Mouse (Mus musculus) embryonic facial prominence, embryonic 11.5 days (tissue): ENCODE data around the gene Isyna1. TPM values are rescaled to one million over a fixed set of nuclear protein-coding genes. Genes with fewer than 3 reads are reported as not detected.

ENCODE experiments used
- ATAC-seq: fragments of 200-750 bp; cut with Nextera tagmentation; replicated peaks from 2 replicates; pipeline ENCODE4 v1.8.0; 2017; ENCODE audit warnings: low read depth; ENCODE audit not compliant: insufficient number of reproducible peaks, low FRiP score, low TSS enrichment
- DNase-seq: peaks from one replicate; pipeline ENCODE4 v3.0.0-alpha.2; 2015; ENCODE audit warnings: low spot score
- H3K27ac ChIP-seq: fragments of 300-500 bp; sonication (generic); replicated peaks from 2 replicates; pipeline ENCODE4 v1.5.1; 2014; ENCODE audit warnings: mild to moderate bottlenecking, low read depth, low read length, control low read depth
- H3K27me3 ChIP-seq: fragments of 300-500 bp; sonication (generic); 2 replicates; pipeline ENCODE4 v1.6.1; 2014; ENCODE audit warnings: mild to moderate bottlenecking, low read length, moderate library complexity, mixed read lengths; ENCODE audit not compliant: control insufficient read depth, insufficient read depth
- H3K36me3 ChIP-seq: fragments of 300-500 bp; sonication (generic); replicated peaks from 2 replicates; pipeline ENCODE4 v1.6.1; 2014; ENCODE audit warnings: low read depth, mild to moderate bottlenecking, low read length, moderate library complexity, mixed read lengths; ENCODE audit not compliant: control insufficient read depth, insufficient read depth
- H3K4me1 ChIP-seq: fragments of 300-500 bp; sonication (generic); 2 replicates; pipeline ENCODE4 v1.6.1; 2014; ENCODE audit warnings: low read length, mixed read lengths; ENCODE audit not compliant: control insufficient read depth, insufficient read depth
- H3K4me2 ChIP-seq: fragments of 300-500 bp; sonication (generic); 2 replicates; pipeline ENCODE4 v1.6.1; 2014; ENCODE audit warnings: low read depth, mild to moderate bottlenecking, control low read depth, low read length, moderate library complexity
- H3K4me3 ChIP-seq: fragments of 300-500 bp; sonication (generic); 2 replicates; pipeline ENCODE4 v1.5.1; 2014; ENCODE audit warnings: low read depth, low read length, control low read depth
- H3K9ac ChIP-seq: fragments of 300-500 bp; sonication (generic); replicated peaks from 2 replicates; pipeline ENCODE4 v1.6.1; 2014; ENCODE audit warnings: mild to moderate bottlenecking, control low read depth, low read length
- H3K9me3 ChIP-seq: fragments of 300-500 bp; sonication (generic); replicated peaks from 2 replicates; pipeline ENCODE4 v1.6.1; 2016; ENCODE audit warnings: mild to moderate bottlenecking, low read length, inconsistent platforms, mixed read lengths; ENCODE audit not compliant: control insufficient read depth
- WGBS: fragments of 180-500 bp; shearing (Covaris S2); extraction: QIAGEN DNeasy Blood & Tissue Kit; methylation state at CpG from one replicate; pipeline ENCODE4 v1.1.7; 2014; 5-methylcytosine and 5-hydroxymethylcytosine counted together
- polyA plus RNA-seq: library from polyadenylated mRNA; unstranded; fragments of >200 nt; fragmentation: Nextera tagmentation; extraction: Ambion mirVana; gene quantifications from 2 replicates; pipeline ENCODE4 v1.2.1, GENCODE M21; 2014

The Isyna1 gene
- 79.0 and 87.9 TPM in 2 replicates for polyA plus RNA-seq

- no peaks in the 10 kb centered on the region for H3K27me3 ChIP-seq
- DNase-seq (peak; percentile 99), ATAC-seq (peak; percentile 83)
- peak within 1 kb of the TSS; percentile 65 for H3K4me3 ChIP-seq
- peaks cover 3% of the 10 kb centered on the region for H3K36me3 ChIP-seq
- H3K9me3 ChIP-seq, result no peaks in the 10 kb centered on the region
- under 1% methylated on average over 40 of the region's 40 CpGs for WGBS
- H3K4me2 ChIP-seq, result peak within 1 kb of the TSS; percentile 99
- peak within 1 kb of the TSS; percentile 54; the same call in 1 of the 2 replicates for H3K27ac ChIP-seq
- H3K9ac ChIP-seq, result peak within 1 kb of the TSS; percentile 70
- peaks cover 12% of the 10 kb centered on the region for H3K4me1 ChIP-seq
Observed at GRCm38 (mm10) chr8:70593961-70594609, at the start of gene Isyna1. Isyna1 (plus strand) TSS chr8:70594373.

DNA sequence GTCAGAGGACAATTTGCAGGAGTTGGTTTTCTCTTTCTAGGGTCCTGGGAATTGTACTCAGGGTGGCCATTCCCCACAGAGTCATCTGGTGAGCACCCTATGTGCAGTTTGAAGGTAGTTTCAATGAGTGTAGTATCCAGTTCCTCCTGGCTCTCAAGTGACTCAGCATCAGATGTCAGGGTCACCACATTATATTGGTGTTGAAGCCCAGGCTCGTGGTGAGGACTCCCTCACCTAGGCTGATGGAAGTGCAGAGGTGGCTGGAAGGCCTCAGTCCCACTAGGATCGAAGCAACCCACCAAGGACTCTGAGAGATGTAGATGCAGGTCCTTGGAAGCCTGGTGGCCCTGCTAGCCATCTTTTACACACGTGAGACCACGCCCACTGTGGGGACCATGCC is 47.8 kb upstream of the Isyna1 start:
- Histone ChIP-seq H3K4me3 (no peak overlapping the region), H3K4me2 (no peak overlapping the region), H3K27me3 (no peaks in the 10 kb centered on the region), H3K27ac (no peak overlapping the region), H3K9me3 (no peaks in the 10 kb centered on the region), H3K9ac (no peak overlapping the region), H3K4me1 (no peaks in the 10 kb centered on the region), H3K36me3 (no peaks in the 10 kb centered on the region)
- 90% methylated on average over 4 of the region's 4 CpGs for WGBS
- DNase-seq (no peak), ATAC-seq (no peak)

GRCm38 (mm10) chr8:70547762-70548161 is 46.4 kb upstream of the Isyna1 start:
- Histone ChIP-seq H3K4me3 (no peak overlapping the region), H3K4me2 (no peak overlapping the region), H3K27ac (no peak overlapping the region), H3K36me3 (no peaks in the 10 kb centered on the region), H3K4me1 (no peaks in the 10 kb centered on the region), H3K27me3 (no peaks in the 10 kb centered on the region), H3K9me3 (no peaks in the 10 kb centered on the region), H3K9ac (no peak overlapping the region; the same call in 1 of the 2 replicates)
- no peak for ATAC-seq
- 90% methylated on average over 6 of the region's 6 CpGs for WGBS
- DNase-seq, result no peak

- ATAC-seq, result no peak
- Histone ChIP-seq H3K27ac (no peak overlapping the region), H3K36me3 (no peaks in the 10 kb centered on the region), H3K9me3 (no peaks in the 10 kb centered on the region), H3K4me1 (no peaks in the 10 kb centered on the region), H3K4me3 (no peak overlapping the region), H3K4me2 (no peak overlapping the region), H3K9ac (no peak overlapping the region), H3K27me3 (no peaks in the 10 kb centered on the region)
- WGBS, result 94% methylated on average over 10 of the region's 10 CpGs
- no peak for DNase-seq
Observed at GRCm38 (mm10) chr8:70549412-70550184, 44.6 kb upstream of the Isyna1 start.

DNA sequence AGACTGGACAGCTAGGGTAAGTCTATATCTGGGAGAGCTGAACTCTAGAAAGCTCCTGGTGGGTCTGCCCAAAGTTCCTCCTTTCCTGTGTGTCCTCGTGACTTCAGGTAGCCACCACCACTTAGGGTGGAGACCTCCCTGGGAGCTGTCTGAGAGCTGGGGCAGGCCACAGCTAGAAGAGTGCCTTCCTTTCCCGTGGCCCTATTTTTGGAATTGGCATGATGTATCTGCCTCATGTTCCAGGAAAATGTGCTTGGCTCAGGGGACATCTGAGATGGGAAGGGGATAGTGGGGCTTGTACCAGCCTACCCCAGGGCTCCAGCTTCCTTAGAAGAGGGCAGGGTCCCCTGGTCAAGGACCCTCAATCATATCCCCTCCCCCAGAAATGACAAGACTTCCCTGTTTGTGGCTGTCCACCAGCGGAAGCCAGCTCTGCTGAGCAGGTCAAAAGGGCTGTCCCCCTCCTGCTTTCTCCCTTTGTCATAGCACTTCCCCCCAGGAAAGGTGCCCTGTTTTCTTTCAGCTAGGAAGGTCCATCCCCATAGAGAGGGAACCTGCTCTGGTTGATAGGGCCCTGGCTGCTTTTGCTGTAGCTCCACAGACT is 42.5 kb upstream of the Isyna1 start:
- Histone ChIP-seq H3K27ac (no peak overlapping the region), H3K27me3 (no peaks in the 10 kb centered on the region), H3K9ac (no peak overlapping the region), H3K4me3 (no peak overlapping the region), H3K4me1 (no peaks in the 10 kb centered on the region), H3K4me2 (no peak overlapping the region), H3K9me3 (no peaks in the 10 kb centered on the region), H3K36me3 (no peaks in the 10 kb centered on the region)
- ATAC-seq, result no peak
- DNase-seq, result no peak
- 80% methylated on average over 3 of the region's 3 CpGs for whole genome bisulfite sequencing

DNA sequence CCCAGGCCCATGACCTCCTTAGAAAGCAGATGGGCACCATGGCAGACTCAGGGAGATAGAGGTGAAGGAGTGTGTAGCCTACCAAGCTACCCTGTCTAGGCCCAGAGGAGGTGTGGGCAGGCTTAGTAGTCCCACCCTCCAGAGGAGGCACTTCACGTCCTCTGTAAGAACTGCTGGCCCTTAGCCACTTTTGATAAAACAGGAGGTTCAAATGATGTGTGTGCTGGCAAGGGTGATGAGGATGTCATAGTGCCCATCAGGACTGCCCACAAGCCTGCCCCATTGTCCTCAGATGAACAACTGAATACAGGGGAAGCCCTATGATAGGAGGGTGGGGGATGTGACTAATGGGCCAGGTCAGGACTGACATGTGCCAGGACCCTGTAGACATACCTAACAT is 41.3 kb upstream of the Isyna1 start:
- no peak overlapping the region for H3K9ac ChIP-seq
- no peaks in the 10 kb centered on the region for H3K36me3 ChIP-seq
- no peaks in the 10 kb centered on the region for H3K9me3 ChIP-seq
- H3K27me3 ChIP-seq, result no peaks in the 10 kb centered on the region
- WGBS, result 77% methylated on average over 1 of the region's 1 CpGs
- no peak for ATAC-seq
- no peak overlapping the region for H3K27ac ChIP-seq
- H3K4me3 ChIP-seq, result no peak overlapping the region
- no peak overlapping the region for H3K4me2 ChIP-seq
- no peaks in the 10 kb centered on the region for H3K4me1 ChIP-seq
- no peak for DNase-seq

DNA sequence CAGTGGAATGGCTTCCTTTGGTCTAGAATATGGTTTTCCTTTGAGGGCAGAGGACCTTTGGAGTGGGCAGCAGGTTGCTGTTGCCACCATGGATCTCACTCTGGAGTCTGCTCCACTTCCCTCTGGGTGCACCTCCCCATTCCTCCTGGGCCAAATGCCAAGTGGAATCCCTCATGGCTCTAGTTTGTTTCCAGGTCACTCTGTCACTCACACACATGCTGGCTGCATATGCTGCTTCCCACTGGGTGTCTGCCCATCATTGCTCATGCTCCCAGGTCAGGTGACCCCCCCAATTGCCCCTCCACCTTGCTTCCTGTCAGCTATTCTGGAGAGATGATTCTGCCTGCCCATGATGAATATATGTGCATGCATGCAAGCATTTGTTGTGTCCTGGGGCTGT is 40.4 kb upstream of the Isyna1 start:
- no peaks in the 10 kb centered on the region for H3K9me3 ChIP-seq
- no peak for ATAC-seq
- no peak for DNase-seq
- H3K27ac ChIP-seq, result no peak overlapping the region
- H3K4me3 ChIP-seq, result no peak overlapping the region
- H3K9ac ChIP-seq, result no peak overlapping the region
- H3K4me1 ChIP-seq, result no peaks in the 10 kb centered on the region
- H3K27me3 ChIP-seq, result no peaks in the 10 kb centered on the region
- H3K36me3 ChIP-seq, result no peaks in the 10 kb centered on the region
- H3K4me2 ChIP-seq, result no peak overlapping the region
